Mouse (Mus musculus) limb, embryonic 13.5 days (tissue): ENCODE measurements around the gene Dcp1a. TPM values are rescaled to one million over a fixed set of nuclear protein-coding genes. Genes with fewer than 3 reads are reported as not detected.
A peak's percentile ranks its signal among the peaks of the same experiment; 100 is the strongest.
"Not testable (repeated sequence)": the region's sequence is repeated elsewhere in the genome, so short reads cannot be mapped to it uniquely, and the experiment has no call there.

Source experiments
- ATAC-seq: fragments of 200-750 bp; cut with Nextera tagmentation; 2 replicates; pipeline ENCODE4 v1.8.0; 2017; ENCODE audit warnings: low read depth, moderate number of reproducible peaks, moderate TSS enrichment; ENCODE audit not compliant: low FRiP score
- H3K27ac ChIP-seq: fragments of 300-500 bp; sonication (generic); 2 replicates; pipeline ENCODE4 v1.5.1; 2015; ENCODE audit warnings: inconsistent platforms, mild to moderate bottlenecking, moderate library complexity
- H3K27me3 ChIP-seq: fragments of 300-500 bp; sonication (generic); 2 replicates; pipeline ENCODE4 v1.6.1; 2015; ENCODE audit warnings: mild to moderate bottlenecking, inconsistent platforms
- H3K36me3 ChIP-seq: fragments of 300-500 bp; sonication (generic); 2 replicates; pipeline ENCODE4 v1.6.1; 2015; ENCODE audit warnings: inconsistent platforms, mild to moderate bottlenecking, moderate library complexity
- H3K4me1 ChIP-seq: fragments of 300-500 bp; sonication (generic); 2 replicates; pipeline ENCODE4 v1.6.1; 2015; ENCODE audit warnings: inconsistent platforms
- H3K4me2 ChIP-seq: fragments of 300-500 bp; sonication (generic); replicated peaks from 2 replicates; pipeline ENCODE4 v1.6.1; 2015; ENCODE audit warnings: inconsistent platforms, mild to moderate bottlenecking, moderate library complexity
- H3K4me3 ChIP-seq: fragments of 300-500 bp; sonication (generic); 2 replicates; pipeline ENCODE4 v1.5.1; 2015; ENCODE audit warnings: moderate library complexity, mild to moderate bottlenecking, inconsistent platforms
- H3K9ac ChIP-seq: fragments of 300-500 bp; sonication (generic); 2 replicates; pipeline ENCODE4 v1.6.1; 2015; ENCODE audit warnings: mild to moderate bottlenecking, inconsistent platforms
- H3K9me3 ChIP-seq: fragments of 300-500 bp; sonication (generic); 2 replicates; pipeline ENCODE4 v1.6.1; 2016; ENCODE audit warnings: inconsistent platforms
- WGBS: fragments of 180-500 bp; shearing (Covaris S2); methylation state at CpG from one replicate; pipeline ENCODE4 v1.1.7; 2015; 5-methylcytosine and 5-hydroxymethylcytosine counted together
- polyA plus RNA-seq: library from polyadenylated mRNA; unstranded; fragments of >200 nt; fragmentation: Nextera tagmentation; extraction: Ambion mirVana; gene quantifications from 2 replicates; pipeline ENCODE4 v1.2.1, GENCODE M21; 2015

The Dcp1a gene
- polyA plus RNA-seq, 1 experiment from 2014 or later = 35.6 TPM

DNA sequence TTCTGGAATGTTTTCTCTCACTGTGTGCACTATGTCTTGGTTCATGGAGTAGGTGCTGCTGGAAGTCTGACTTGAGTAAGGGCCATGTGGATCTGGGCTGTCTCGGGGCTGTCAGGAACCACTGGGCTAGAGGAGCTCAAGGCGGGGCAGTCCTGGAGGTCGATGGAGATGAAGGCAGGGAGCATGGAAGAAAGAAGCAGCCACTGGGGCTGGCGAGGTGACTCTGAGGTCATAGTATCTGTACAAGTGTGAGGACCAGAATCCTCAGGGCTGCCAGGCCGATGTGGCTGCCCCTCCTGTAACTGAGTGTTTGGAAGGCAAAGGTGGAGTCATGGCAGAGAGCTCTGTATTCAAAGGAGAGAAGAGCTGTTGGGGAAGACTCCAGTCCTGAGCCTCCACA lies 49.6 kb downstream of the Dcp1a start:
- Histone ChIP-seq H3K9ac (no peak overlapping the region), H3K4me3 (no peak overlapping the region), H3K27me3 (no peaks in the 10 kb centered on the region), H3K36me3 (peaks cover 46% of the 10 kb centered on the region), H3K4me1 (peaks cover 8% of the 10 kb centered on the region; the same call in 1 of the 2 replicates), H3K9me3 (no peaks in the 10 kb centered on the region), H3K27ac (no peak overlapping the region), H3K4me2 (no peak overlapping the region)
- ATAC-seq = no peak
- 81% methylated on average over 5 of the region's 5 CpGs for WGBS

DNA sequence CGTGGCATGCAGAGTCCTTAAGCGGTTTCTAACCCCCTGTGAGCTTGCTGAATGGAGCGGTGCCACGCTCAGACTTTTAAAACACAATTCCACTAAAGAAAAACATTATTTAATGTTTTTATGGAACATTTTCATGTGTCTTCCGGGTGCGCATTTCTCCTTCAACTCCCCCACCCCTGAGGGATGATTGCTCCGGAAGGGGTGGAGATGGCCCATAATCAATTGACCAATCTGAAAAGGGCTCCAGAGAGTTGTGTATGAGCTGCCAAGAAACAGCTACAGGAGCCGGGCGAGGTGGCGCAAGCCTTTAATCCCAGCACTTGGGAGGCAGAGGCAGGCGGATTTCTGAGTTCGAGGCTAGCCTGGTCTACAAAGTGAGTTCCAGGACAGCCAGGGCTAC lies 50.1 kb downstream of the Dcp1a start:
- Histone ChIP-seq H3K27me3 (no peaks in the 10 kb centered on the region), H3K27ac (no peak overlapping the region), H3K4me2 (no peak overlapping the region), H3K4me3 (no peak overlapping the region), H3K9me3 (no peaks in the 10 kb centered on the region), H3K9ac (no peak overlapping the region), H3K36me3 (peaks cover 44% of the 10 kb centered on the region), H3K4me1 (peaks cover 8% of the 10 kb centered on the region; the same call in 1 of the 2 replicates)
- no peak for ATAC-seq
- 93% methylated on average over 12 of the region's 12 CpGs for WGBS

DNA sequence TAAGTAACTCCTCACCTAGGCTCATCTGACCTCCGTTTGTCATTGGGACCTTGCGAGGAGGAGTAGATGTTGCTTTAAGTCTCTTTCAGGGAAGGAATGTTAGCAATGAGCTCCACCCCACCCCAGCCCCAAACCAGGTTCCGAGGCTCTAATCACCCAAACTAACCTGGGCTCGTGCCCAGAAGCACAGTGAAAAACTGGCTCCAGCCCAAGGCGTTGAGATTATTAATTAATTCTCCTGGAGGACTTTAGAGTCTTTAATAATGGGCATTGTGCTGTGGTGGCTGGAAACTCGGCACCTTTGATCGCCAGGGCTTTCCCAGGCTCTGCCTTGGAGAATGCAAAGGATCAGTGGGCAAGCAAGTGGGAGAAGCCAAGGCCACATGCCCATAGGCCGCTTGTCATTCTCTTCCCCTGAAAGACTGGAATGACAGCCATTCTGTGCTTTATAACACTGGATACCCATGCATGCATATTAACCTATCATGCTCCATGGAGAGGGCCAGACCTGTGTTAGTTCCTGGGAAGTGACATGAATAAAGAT lies 51.5 kb downstream of the Dcp1a start:
- H3K4me1 ChIP-seq = peaks cover 8% of the 10 kb centered on the region; the same call in 1 of the 2 replicates
- H3K36me3 ChIP-seq = peaks cover 33% of the 10 kb centered on the region
- H3K27ac ChIP-seq = no peak overlapping the region
- no peaks in the 10 kb centered on the region for H3K9me3 ChIP-seq
- H3K4me2 ChIP-seq = no peak overlapping the region
- ATAC-seq = no peak
- H3K27me3 ChIP-seq = no peaks in the 10 kb centered on the region
- H3K9ac ChIP-seq = no peak overlapping the region
- H3K4me3 ChIP-seq = no peak overlapping the region
- 64% methylated on average over 8 of the region's 8 CpGs for WGBS

DNA sequence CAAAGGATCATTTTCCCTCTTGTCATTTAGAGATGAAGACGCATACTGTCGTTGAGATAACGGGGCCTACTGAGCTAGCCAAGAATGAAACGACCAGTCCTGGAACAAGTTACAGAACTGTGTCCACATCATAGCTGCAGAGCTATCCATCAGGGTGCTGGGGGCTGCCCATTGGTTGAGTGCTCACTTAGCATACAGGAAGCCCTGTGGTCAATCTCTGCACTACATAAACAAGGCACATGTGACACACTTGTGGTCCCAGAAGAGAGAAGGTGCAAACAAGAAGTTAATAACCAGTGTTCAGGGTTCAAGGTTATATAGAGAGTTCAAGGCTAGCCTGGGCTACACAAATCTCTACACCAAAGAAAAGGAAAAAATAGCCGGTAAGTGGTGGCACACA lies 52.1 kb downstream of the Dcp1a start:
- no peaks in the 10 kb centered on the region for H3K27me3 ChIP-seq
- no peaks in the 10 kb centered on the region for H3K9me3 ChIP-seq
- H3K36me3 ChIP-seq = peaks cover 26% of the 10 kb centered on the region
- no peak for ATAC-seq
- no peak overlapping the region for H3K4me2 ChIP-seq
- no peak overlapping the region for H3K9ac ChIP-seq
- H3K4me3 ChIP-seq = no peak overlapping the region
- H3K27ac ChIP-seq = no peak overlapping the region
- WGBS = 85% methylated on average over 5 of the region's 5 CpGs
- peaks cover 8% of the 10 kb centered on the region; the same call in 1 of the 2 replicates for H3K4me1 ChIP-seq

- 92% methylated on average over 6 of the region's 6 CpGs for WGBS
- H3K9me3 ChIP-seq = no peaks in the 10 kb centered on the region
- H3K27ac ChIP-seq = no peak overlapping the region
- H3K27me3 ChIP-seq = no peaks in the 10 kb centered on the region
- no peak overlapping the region for H3K4me3 ChIP-seq
- ATAC-seq = no peak
- no peak overlapping the region for H3K9ac ChIP-seq
- peaks cover 23% of the 10 kb centered on the region for H3K36me3 ChIP-seq
- no peak overlapping the region for H3K4me2 ChIP-seq
- H3K4me1 ChIP-seq = peaks cover 8% of the 10 kb centered on the region; the same call in 1 of the 2 replicates
Measured at GRCm38 (mm10) chr14:30531896-30532295, 52.6 kb downstream of the Dcp1a start.

- 85% methylated on average over 6 of the region's 6 CpGs for WGBS
Measured at GRCm38 (mm10) chr14:30533780-30534450, 54.6 kb downstream of the Dcp1a start.

DNA sequence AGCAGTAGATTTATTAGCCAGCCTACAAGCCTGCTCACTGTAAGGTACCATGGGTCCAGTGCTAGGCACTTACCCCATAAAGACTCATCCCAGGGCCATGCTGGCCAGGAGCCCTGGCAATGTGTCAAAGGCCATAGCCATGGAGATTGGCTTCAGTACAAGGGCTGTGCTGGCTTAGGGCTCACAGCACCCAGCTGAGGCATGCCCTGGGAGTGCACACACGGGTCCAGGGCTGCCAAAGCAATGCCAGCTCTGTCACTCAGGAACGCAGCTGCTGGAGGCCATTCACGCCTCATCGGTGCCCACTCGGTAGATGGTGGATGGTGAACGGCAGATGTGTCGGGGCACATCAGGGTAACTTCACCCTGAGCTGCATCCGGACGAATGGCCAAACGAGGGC lies 62.2 kb downstream of the Dcp1a start:
- Histone ChIP-seq H3K27me3 (no peaks in the 10 kb centered on the region), H3K36me3 (no peaks in the 10 kb centered on the region), H3K4me2 (no peak overlapping the region), H3K27ac (no peak overlapping the region), H3K9ac (no peak overlapping the region), H3K4me3 (no peak overlapping the region), H3K4me1 (no peaks in the 10 kb centered on the region), H3K9me3 (no peaks in the 10 kb centered on the region)
- 80% methylated on average over 10 of the region's 10 CpGs for WGBS
- no peak for ATAC-seq

More at GRCm38 (mm10) chr14:30533780-30534450, 54.6 kb downstream of the Dcp1a start:
- H3K4me2 ChIP-seq = no peak overlapping the region
- H3K9me3 ChIP-seq = no peaks in the 10 kb centered on the region
- H3K27me3 ChIP-seq = no peaks in the 10 kb centered on the region
- no peak overlapping the region for H3K4me3 ChIP-seq
- ATAC-seq = no peak
- H3K36me3 ChIP-seq = peaks cover 7% of the 10 kb centered on the region
- no peak overlapping the region for H3K27ac ChIP-seq
- peaks cover 8% of the 10 kb centered on the region; the same call in 1 of the 2 replicates for H3K4me1 ChIP-seq
- no peak overlapping the region for H3K9ac ChIP-seq

- not testable (repeated sequence) for H3K4me3 ChIP-seq, ATAC-seq, H3K27me3 ChIP-seq, H3K9me3 ChIP-seq, H3K9ac ChIP-seq, H3K4me1 ChIP-seq, H3K36me3 ChIP-seq, H3K4me2 ChIP-seq, H3K27ac ChIP-seq
- 72% methylated on average over 5 of the region's 5 CpGs for WGBS
Measured at GRCm38 (mm10) chr14:30543331-30543730, 64.0 kb downstream of the Dcp1a start.

DNA sequence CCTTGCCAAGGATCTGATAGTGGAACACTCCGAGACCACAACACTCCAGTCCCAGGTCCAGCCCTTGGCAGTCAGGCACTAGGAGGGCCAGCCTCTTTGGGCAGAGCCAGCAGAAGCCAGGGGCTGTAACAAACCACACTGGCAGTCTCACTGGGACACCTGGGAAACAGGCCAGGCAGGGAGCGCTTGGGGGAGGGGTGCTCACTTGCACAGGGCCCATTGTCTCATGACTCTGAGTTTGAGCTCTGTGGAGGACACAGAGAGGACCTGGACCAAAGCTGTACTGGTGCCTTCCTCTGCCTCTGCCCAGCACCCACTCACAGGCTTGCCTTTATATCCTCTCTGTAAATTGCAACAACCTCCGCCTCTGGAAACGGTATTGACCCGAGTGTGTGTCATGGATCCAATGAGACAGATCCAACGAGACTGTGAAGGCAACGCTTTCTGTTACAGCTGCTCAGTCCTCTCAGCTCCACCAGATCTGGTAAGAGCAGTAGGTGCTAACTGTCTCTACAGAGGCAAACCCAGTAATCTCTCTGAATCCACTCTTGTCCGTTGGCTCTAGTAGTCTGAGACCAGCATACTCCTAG lies 68.9 kb downstream of the Dcp1a start, which contains the start of gene Tkt:
TSS of gene Tkt (plus strand) at position 229 of the 590 bp plus-strand sequence.
- ATAC-seq = peak; percentile 3; the same call in 1 of the 2 replicates
- 17% methylated on average over 8 of the region's 8 CpGs for WGBS

GRCm38 (mm10) chr14:30548965-30549776 lies 69.8 kb downstream of the Dcp1a start:
- Histone ChIP-seq H3K27me3 (no peaks in the 10 kb centered on the region), H3K27ac (peak overlapping the region; percentile 92), H3K9me3 (no peaks in the 10 kb centered on the region), H3K4me2 (peak overlapping the region; percentile 82), H3K9ac (peak overlapping the region; percentile 93), H3K4me3 (peak overlapping the region; percentile 85), H3K36me3 (peaks cover 3% of the 10 kb centered on the region; the same call in 1 of the 2 replicates), H3K4me1 (peaks cover 28% of the 10 kb centered on the region)
- under 1% methylated on average over 61 of the region's 69 CpGs for WGBS
- ATAC-seq = peak; percentile 95

More for the DNA sequence above, 68.9 kb downstream of the Dcp1a start, which contains the start of gene Tkt:
- H3K9ac ChIP-seq = peak within 1 kb of the TSS; percentile 93
- H3K27ac ChIP-seq = peak within 1 kb of the TSS; percentile 92
- H3K4me1 ChIP-seq = peaks cover 28% of the 10 kb centered on the region
- no peaks in the 10 kb centered on the region for H3K9me3 ChIP-seq
- H3K4me3 ChIP-seq = peak within 1 kb of the TSS; percentile 85
- H3K4me2 ChIP-seq = peak within 1 kb of the TSS; percentile 82
- H3K36me3 ChIP-seq = no peaks in the 10 kb centered on the region
- no peaks in the 10 kb centered on the region for H3K27me3 ChIP-seq

GRCm38 (mm10) chr14:30549777-30550149 lies 70.4 kb downstream of the Dcp1a start:
- ATAC-seq = peak; percentile 26; the same call in 1 of the 2 replicates
- Histone ChIP-seq H3K9me3 (no peaks in the 10 kb centered on the region), H3K4me3 (peak overlapping the region; percentile 85), H3K27me3 (no peaks in the 10 kb centered on the region), H3K36me3 (peaks cover 9% of the 10 kb centered on the region), H3K4me2 (peak overlapping the region; percentile 82), H3K9ac (peak overlapping the region; percentile 93), H3K27ac (peak overlapping the region; percentile 92; the same call in 1 of the 2 replicates), H3K4me1 (peaks cover 28% of the 10 kb centered on the region)
- WGBS = 0% methylated on average over 10 of the region's 10 CpGs
